Mouse (Mus musculus): ENCODE results near the gene Ifi204. TPM values are rescaled to one million over a fixed set of nuclear protein-coding genes. Genes with fewer than 3 reads are reported as not detected.
"Not testable (repeated sequence)": the region's sequence is repeated elsewhere in the genome, so short reads cannot be mapped to it uniquely, and the experiment has no call there.

The Ifi204 gene
- not detected in 2 replicates for polyA plus RNA-seq (2012)

- not testable (repeated sequence) for TF ChIP-seq GATA1 (IDR thresholded peaks at IDR 0.05; ENCODE audit: low read length)
Observed at GRCm38 (mm10) chr1:173766848-173767617, at the start of gene Ifi204. TSS of gene Ifi204 (minus strand) at chr1:173766943.

- TF ChIP-seq GATA1 (IDR thresholded peaks at IDR 0.05; ENCODE audit: low read length): no peak
Observed at GRCm38 (mm10) chr1:173742262-173742661, 24.5 kb downstream of the Ifi204 start.

- no peak for TF ChIP-seq GATA1 (IDR thresholded peaks at IDR 0.05; ENCODE audit: low read length)
Observed at GRCm38 (mm10) chr1:173741656-173742055, 25.1 kb downstream of the Ifi204 start, which contains the start of gene Ifi207. TSS of gene Ifi207 (minus strand) at chr1:173741747.

DNA sequence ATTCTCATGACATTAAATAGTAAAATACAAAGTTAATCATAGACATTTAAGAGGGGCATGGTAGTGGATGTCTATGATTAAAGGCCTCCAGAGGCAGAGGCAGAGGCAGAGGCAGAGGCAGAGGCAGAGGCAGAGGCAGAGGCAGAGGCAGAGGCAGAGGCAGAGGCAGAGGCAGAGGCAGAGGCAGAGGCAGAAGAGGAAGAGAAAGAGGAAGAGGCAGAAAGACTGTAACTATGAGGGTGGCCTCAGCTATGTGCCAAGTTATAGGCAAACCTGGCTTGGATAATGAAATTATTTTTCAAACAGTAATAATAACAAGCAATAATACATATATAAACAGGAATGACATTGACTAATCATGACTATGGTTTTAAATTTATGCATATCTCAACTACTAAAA is 26.2 kb downstream of the Ifi204 start:
- no peak for TF ChIP-seq GATA1 (IDR thresholded peaks at IDR 0.05; ENCODE audit: low read length)

DNA sequence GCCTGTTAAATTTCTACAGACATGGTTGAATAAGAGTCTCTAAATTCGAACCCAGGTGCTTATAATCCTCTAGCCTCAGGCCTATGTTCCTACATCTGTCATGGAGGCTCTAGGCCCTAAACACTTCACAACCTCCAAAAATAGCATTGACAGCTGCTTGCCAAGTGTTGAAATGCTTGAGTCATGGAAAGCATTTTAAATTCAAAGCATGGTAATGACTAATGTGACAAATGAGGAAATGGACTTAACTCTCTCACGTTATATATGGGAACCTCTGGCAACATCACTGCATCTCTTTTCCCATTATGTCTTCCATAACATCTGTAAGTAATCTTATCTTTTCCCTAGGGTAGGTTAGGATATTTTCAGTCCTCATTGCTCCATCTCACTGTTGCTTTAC is 29.8 kb downstream of the Ifi204 start:
- no peak for TF ChIP-seq GATA1 (IDR thresholded peaks at IDR 0.05; ENCODE audit: low read length)

- TF ChIP-seq GATA1 (IDR thresholded peaks at IDR 0.05; ENCODE audit: low read length): no peak
Observed at GRCm38 (mm10) chr1:173733219-173733618, 33.5 kb downstream of the Ifi204 start.

Other genes with a start within 250 kb of the Ifi204 start
- gene Ifi214, start 231.0 kb downstream of the Ifi204 start, polyA plus RNA-seq (2012): not detected in 2 replicates
- gene Ifi213, start 167.7 kb downstream of the Ifi204 start, polyA plus RNA-seq (2012): not detected in 2 replicates
- not detected in 2 replicates for gene Ifi209, start 136.0 kb downstream of the Ifi204 start, polyA plus RNA-seq (2012)
- gene Ifi208, start 93.3 kb downstream of the Ifi204 start, polyA plus RNA-seq (2012): not detected in 2 replicates
- gene Ifi207, start 25.2 kb downstream of the Ifi204 start, polyA plus RNA-seq (2012): not detected in 2 replicates
- not detected in 2 replicates for gene Ifi211, start 146.1 kb upstream of the Ifi204 start, polyA plus RNA-seq (2012)
- not detected in 2 replicates for gene Mndal, start 175.5 kb upstream of the Ifi204 start, polyA plus RNA-seq (2012)
- not detected in 2 replicates for gene Ifi203, start 175.7 kb upstream of the Ifi204 start, polyA plus RNA-seq (2012)
- not detected in 2 replicates for gene Ifi202b, start 215.8 kb upstream of the Ifi204 start, polyA plus RNA-seq (2012)

Measured in G1E-ER4 (cell line).